Mouse (Mus musculus) ES-E14 (cell line): Measurements from ENCODE around the gene Tbc1d23. TPM values are rescaled to one million over a fixed set of nuclear protein-coding genes. Genes with fewer than 3 reads are reported as not detected.
"Not testable (repeated sequence)": the region's sequence is repeated elsewhere in the genome, so short reads cannot be mapped to it uniquely, and the experiment has no call there.

Source experiments
- DNase-seq: peaks from one replicate; pipeline ENCODE4 v3.0.0-alpha.2; 2013; ENCODE audit warnings: low read depth, low spot score
- H3K27ac ChIP-seq: 2 replicates; pipeline ENCODE4 v1.5.1; 2012; ENCODE audit warnings: low read depth, mild to moderate bottlenecking, low read length, moderate library complexity, mixed read lengths; ENCODE audit not compliant: poor library complexity, insufficient read depth, severe bottlenecking
- H3K36me3 ChIP-seq: 2 replicates; pipeline ENCODE4 v1.6.1; 2012; ENCODE audit warnings: mild to moderate bottlenecking, low read length, moderate library complexity, mixed read lengths; ENCODE audit not compliant: control insufficient read depth, poor library complexity, insufficient read depth, severe bottlenecking
- H3K4me1 ChIP-seq, 2 experiments: fragments of 150-350 bp in 1 of 2; sonication (generic) in 1 of 2; 2 replicates each; pipeline ENCODE4 v1.6.1; 2012; ENCODE audit warnings: low read length in 2 of 2, mild to moderate bottlenecking in 1 of 2, mixed read lengths in 1 of 2; ENCODE audit not compliant: control insufficient read depth in 2 of 2, insufficient read depth in 2 of 2, poor library complexity in 1 of 2
- H3K4me3 ChIP-seq, 2 experiments: fragments of 150-350 bp in 1 of 2; sonication (generic) in 1 of 2; 2 replicates each; pipeline ENCODE4 v1.5.1; 2012; ENCODE audit warnings: low read length in 2 of 2, low read depth in 1 of 2, mild to moderate bottlenecking in 1 of 2, mixed read lengths in 1 of 2; ENCODE audit not compliant: insufficient read depth in 1 of 2, poor library complexity in 1 of 2, severe bottlenecking in 1 of 2
- H3K9ac ChIP-seq: 2 replicates; pipeline ENCODE4 v1.6.1; 2012; ENCODE audit warnings: low read depth, mild to moderate bottlenecking, low read length, mixed read lengths; ENCODE audit not compliant: poor library complexity, insufficient read depth, severe bottlenecking
- H3K9me3 ChIP-seq: fragments of 150-350 bp; sonication (generic); 2 replicates; pipeline ENCODE4 v1.6.1; 2012; ENCODE audit warnings: low read depth, mild to moderate bottlenecking, low read length; ENCODE audit not compliant: control insufficient read depth, insufficient read depth
- CHD2 ChIP-seq: IDR thresholded peaks from 2 replicates; pipeline ENCODE4 v1.6.1; 2014; ENCODE audit warnings: mild to moderate bottlenecking, low read depth, low read length, inconsistent platforms
- HCFC1 ChIP-seq: IDR thresholded peaks from 2 replicates; pipeline ENCODE4 v1.6.1; 2012; ENCODE audit warnings: low read length, inconsistent platforms, borderline replicate concordance; ENCODE audit not compliant: insufficient read depth
- MAFK ChIP-seq: IDR thresholded peaks from 2 replicates; pipeline ENCODE4 v1.6.1; 2014; ENCODE audit warnings: mild to moderate bottlenecking, low read depth, low read length, inconsistent platforms; ENCODE audit not compliant: insufficient read depth
- ZC3H11A ChIP-seq: IDR thresholded peaks from 2 replicates; pipeline ENCODE4 v1.6.1; 2012; ENCODE audit warnings: low read depth, mild to moderate bottlenecking, inconsistent platforms, low read length, borderline replicate concordance
- ZNF384 ChIP-seq: IDR thresholded peaks from 2 replicates; pipeline ENCODE4 v1.6.1; 2012; ENCODE audit warnings: low read depth, low read length, inconsistent platforms
- in situ Hi-C, 2 experiments: fragments of 600-800 bp; cut with MboI; formaldehyde crosslinking; loops; one replicate each; pipeline ENCODE4 v1.15.1; 2025; ENCODE audit warnings: low sequenced_read_pairs in 2 of 2, inconsistent platforms in 1 of 2; ENCODE audit not compliant: unreplicated experiment in 2 of 2
- total RNA-seq: library from RNA; depleted of rRNA; stranded (reverse); fragments of 300-350 nt; gene quantifications from 2 replicates; pipeline ENCODE4 v1.2.3, GENCODE M21; 2012

Tbc1d23 gene
- total RNA-seq, 1 experiment, result 31.1 TPM

DNA sequence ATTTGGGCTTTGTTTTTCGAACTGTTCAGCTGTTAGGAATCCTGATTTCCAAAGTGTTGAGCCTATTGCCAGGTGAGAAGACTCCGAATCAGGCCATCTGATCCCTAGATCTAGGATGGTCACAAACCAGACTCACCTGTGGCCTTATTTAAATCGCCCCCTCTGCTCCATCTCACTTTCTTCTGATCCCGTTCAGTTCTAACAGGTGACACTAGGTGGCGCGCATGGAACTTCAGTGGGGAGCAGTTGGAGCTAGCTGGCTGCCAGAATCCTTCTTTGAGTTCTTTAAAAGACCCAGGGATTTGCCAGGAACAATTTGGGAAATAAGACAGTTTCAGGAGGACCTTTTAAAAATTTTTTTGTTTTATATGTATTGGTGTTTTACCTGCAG lies 12.5 kb upstream of the Tbc1d23 start:
- TF ChIP-seq CHD2, result no peak
- TF ChIP-seq ZC3H11A, result peak; percentile 87
- in situ Hi-C loops, result loop anchor here in 1 of 2 experiments (25.0 kb wide), 1 partner anchor 343 kb away; no protein-coding TSS in a partner anchor
- Histone ChIP-seq H3K4me3 (no peak overlapping the region), H3K4me1 (peaks cover 3 to 8% of the 10 kb centered on the region in 2 experiments), H3K9me3 (no peaks in the 10 kb centered on the region), H3K27ac (no peak overlapping the region), H3K9ac (no peak overlapping the region), H3K36me3 (no peaks in the 10 kb centered on the region)
- peak; percentile 86 for DNase-seq

DNA sequence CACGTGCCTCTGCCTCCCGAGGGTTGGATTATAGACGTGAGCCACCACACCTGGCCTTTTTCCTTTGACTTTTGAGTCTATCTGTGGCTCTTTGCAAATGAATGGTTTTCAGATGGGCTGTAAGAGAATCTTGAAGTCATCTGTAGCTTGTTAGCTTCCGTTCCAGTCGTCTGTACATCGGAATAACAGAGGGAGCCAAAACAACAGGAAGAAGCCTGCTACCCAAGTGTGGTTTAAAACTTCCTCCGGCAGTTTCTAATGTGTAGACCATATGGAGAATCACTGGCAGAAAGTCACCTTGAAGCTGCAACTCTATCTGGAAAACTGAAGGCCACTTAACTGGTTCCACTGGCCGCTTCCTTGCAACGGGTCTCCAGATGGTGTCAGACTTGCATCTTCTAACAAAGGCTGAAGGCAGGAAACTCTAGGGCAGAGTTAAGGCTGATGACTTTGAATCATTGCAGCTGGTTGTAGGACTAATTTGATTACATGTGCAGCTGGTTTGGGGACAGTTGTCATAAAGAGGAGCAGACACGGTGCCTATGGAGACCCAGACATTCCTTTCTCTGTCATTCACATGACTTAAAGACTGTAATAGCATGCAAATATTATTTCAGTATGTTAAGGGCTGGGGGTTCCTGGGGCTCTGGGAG lies 12.0 kb upstream of the Tbc1d23 start:
- Histone ChIP-seq H3K36me3 (no peaks in the 10 kb centered on the region), H3K9ac (no peak overlapping the region), H3K4me1 (peaks cover 3 to 8% of the 10 kb centered on the region in 2 experiments), H3K9me3 (no peaks in the 10 kb centered on the region), H3K4me3 (no peak overlapping the region), H3K27ac (no peak overlapping the region)
- in situ Hi-C loops, result loop anchor here in 1 of 2 experiments (25.0 kb wide), 1 partner anchor 344 kb away; no protein-coding TSS in a partner anchor
- peak; percentile 45 for DNase-seq
- no peak for TF ChIP-seq ZC3H11A
- TF ChIP-seq HCFC1, result no peak
- TF ChIP-seq CHD2, result no peak; the same call in 1 of the 2 replicates
- no peak for TF ChIP-seq MAFK
- no peak for TF ChIP-seq ZNF384

DNA sequence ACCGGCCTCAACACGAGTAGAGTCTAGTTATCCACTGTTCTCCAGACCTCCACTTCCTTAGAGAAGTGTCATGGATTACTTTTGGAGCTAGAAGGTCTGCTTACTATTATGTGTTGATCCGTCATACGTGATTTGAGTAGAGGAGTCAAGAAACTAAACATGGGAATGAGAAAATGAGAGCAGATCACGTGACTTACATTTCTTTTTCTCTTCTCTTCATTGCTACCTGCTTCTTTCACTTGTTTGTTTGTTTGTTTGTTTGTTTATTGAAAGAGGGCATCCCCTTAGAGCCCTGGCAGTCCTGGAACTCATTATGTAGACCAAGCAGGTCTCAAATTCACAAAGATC lies 11.5 kb upstream of the Tbc1d23 start:
- Histone ChIP-seq H3K9ac (no peak overlapping the region), H3K36me3 (no peaks in the 10 kb centered on the region)
- in situ Hi-C loops, result loop anchor here in 1 of 2 experiments (25.0 kb wide), 1 partner anchor 344 kb away; no protein-coding TSS in a partner anchor

DNA sequence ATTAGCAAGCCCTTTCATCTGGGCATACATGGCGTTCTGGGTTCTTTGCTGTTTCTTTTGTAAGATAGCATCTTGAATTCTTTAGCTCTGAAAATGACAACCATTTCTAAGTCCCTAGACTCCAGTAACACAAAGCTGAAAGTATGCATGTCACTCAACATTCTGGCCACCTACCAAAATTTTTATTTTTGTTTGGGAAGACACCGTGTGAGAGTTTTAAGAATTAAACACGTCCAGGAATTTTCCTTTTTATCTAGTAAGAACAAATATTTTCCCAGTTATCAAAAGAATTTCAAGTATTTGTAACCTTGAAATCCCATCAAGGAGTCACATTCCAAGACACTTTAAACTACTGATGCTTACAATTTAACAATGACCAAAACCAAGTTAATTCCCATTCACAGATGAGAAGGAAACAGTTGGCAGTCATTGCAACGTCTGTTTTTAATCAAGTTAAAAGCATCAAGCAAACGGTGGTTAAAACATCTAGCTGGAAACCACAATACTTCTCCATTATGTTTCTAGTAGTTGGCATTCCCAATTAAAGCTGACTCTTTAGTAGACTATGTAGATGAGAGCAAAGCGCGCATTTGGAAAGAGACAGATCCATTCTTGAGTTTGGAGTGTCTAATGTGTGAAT lies 4.7 kb upstream of the Tbc1d23 start:
- in situ Hi-C loops, result loop anchor here in 1 of 2 experiments (25.0 kb wide), 1 partner anchor 351 kb away; no protein-coding TSS in a partner anchor
- DNase-seq, result no peak
- no peak overlapping the region for H3K27ac ChIP-seq
- TF ChIP-seq ZC3H11A, result no peak
- no peak for TF ChIP-seq MAFK
- TF ChIP-seq ZNF384, result no peak
- TF ChIP-seq HCFC1, result no peak
- no peak for TF ChIP-seq CHD2
- no peaks in the 10 kb centered on the region for H3K9me3 ChIP-seq
- no peak overlapping the region for H3K4me3 ChIP-seq
- H3K9ac ChIP-seq, result no peak overlapping the region
- H3K36me3 ChIP-seq, result no peaks in the 10 kb centered on the region
- H3K4me1 ChIP-seq, result no peaks in the 10 kb centered on the region; a peak in 1 of 4 replicates

More for the DNA sequence above, 11.5 kb upstream of the Tbc1d23 start:
- DNase-seq, result peak; percentile 12
- H3K27ac ChIP-seq, result no peak overlapping the region
- H3K4me1 ChIP-seq, result peaks cover 3 to 8% of the 10 kb centered on the region in 2 experiments
- H3K4me3 ChIP-seq, result no peak overlapping the region
- H3K9me3 ChIP-seq, result no peaks in the 10 kb centered on the region
- TF ChIP-seq HCFC1 (no peak), CHD2 (no peak), ZC3H11A (no peak), MAFK (no peak), ZNF384 (no peak)

DNA sequence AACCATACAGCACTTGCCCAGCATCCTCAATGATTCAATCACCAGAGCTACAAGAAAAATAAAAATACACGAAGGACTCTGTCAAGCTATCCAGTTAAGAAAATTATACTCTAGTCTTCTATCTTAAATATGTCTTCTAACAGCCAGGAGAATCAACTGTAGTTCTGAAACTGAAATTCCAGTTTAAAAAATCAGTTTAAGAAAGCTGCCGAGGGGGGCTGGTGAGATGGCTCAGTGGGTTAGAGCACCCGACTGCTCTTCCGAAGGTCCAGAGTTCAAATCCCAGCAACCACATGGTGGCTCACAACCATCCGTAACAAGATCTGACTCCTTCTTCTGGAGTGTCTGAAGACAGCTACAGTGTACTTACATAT lies 620 bp upstream of the Tbc1d23 start:
- not testable (repeated sequence) for H3K36me3 ChIP-seq, DNase-seq, H3K9me3 ChIP-seq, H3K9ac ChIP-seq, H3K4me1 ChIP-seq, H3K27ac ChIP-seq
- H3K4me3 ChIP-seq, result peak overlapping the region in 1 of 2 experiments; percentile 61; a peak in 2 of 4 replicates
- in situ Hi-C loops, result loop anchor here in 1 of 2 experiments (25.0 kb wide), 1 partner anchor 355 kb away; no protein-coding TSS in a partner anchor
